Mouse (Mus musculus) CH12.LX (cell line): ENCODE results near the gene Pop7. TPM values are rescaled to one million over a fixed set of nuclear protein-coding genes. Genes with fewer than 3 reads are reported as not detected.

Source experiments
- DNase-seq: peaks from one replicate; pipeline ENCODE4 v3.0.0-alpha.2; 2013; ENCODE audit errors: extremely low read depth
- H3K27ac ChIP-seq: 2 replicates; pipeline ENCODE4 v1.5.1; 2012; ENCODE audit warnings: low read depth, mild to moderate bottlenecking, control low read depth, moderate library complexity; ENCODE audit not compliant: insufficient read depth
- H3K27me3 ChIP-seq: replicated peaks from 2 replicates; pipeline ENCODE3; 2012; ENCODE audit warnings: inconsistent platforms
- H3K36me3 ChIP-seq, 2 experiments: replicated peaks in 1 of 2; 2 replicates each; pipeline versions ENCODE3 to v1.6.1; 2012; ENCODE audit warnings: inconsistent platforms in 1 of 2, low read length in 1 of 2, mild to moderate bottlenecking in 1 of 2, mixed read lengths in 1 of 2, moderate library complexity in 1 of 2; ENCODE audit not compliant: control insufficient read depth in 1 of 2, insufficient read depth in 1 of 2
- H3K4me1 ChIP-seq, 2 experiments: 2 replicates each; pipeline ENCODE4 v1.6.1; 2012; ENCODE audit warnings: inconsistent platforms in 1 of 2, moderate library complexity in 1 of 2; ENCODE audit not compliant: insufficient read depth in 2 of 2, control insufficient read depth in 1 of 2
- H3K4me2 ChIP-seq: 2 replicates; pipeline ENCODE4 v1.6.1; 2012; ENCODE audit warnings: low read depth, mild to moderate bottlenecking, control low read depth; ENCODE audit not compliant: poor library complexity, insufficient read depth, severe bottlenecking
- H3K4me3 ChIP-seq, 3 experiments: fragments of 150-350 bp in 1 of 3; sonication (generic) in 1 of 3; replicated peaks in 1 of 3; 2 replicates each; pipeline versions ENCODE3 to v1.5.1; 2011 to 2012; ENCODE audit warnings: low read depth in 2 of 3, low read length in 2 of 3, mild to moderate bottlenecking in 2 of 3, moderate library complexity in 2 of 3, control low read depth in 1 of 3, improper control_type of control experiment in 1 of 3, inconsistent platforms in 1 of 3, mixed read lengths in 1 of 3; ENCODE audit not compliant: poor library complexity in 1 of 3
- H3K79me2 ChIP-seq: replicated peaks from 2 replicates; pipeline ENCODE4 v1.6.1; 2012; ENCODE audit warnings: mild to moderate bottlenecking, moderate library complexity; ENCODE audit not compliant: control insufficient read depth, poor library complexity, insufficient read depth, severe bottlenecking; ENCODE audit errors: extremely low read depth
- H3K9ac ChIP-seq: 2 replicates; pipeline ENCODE4 v1.6.1; 2012; ENCODE audit warnings: low read depth, mild to moderate bottlenecking, control low read depth, moderate library complexity; ENCODE audit not compliant: insufficient read depth
- H3K9me3 ChIP-seq: replicated peaks from 2 replicates; pipeline ENCODE3; 2012; ENCODE audit warnings: low read length, inconsistent platforms, mixed read lengths
- BHLHE40 ChIP-seq: IDR thresholded peaks from 2 replicates; pipeline ENCODE4 v1.6.1; 2011; ENCODE audit warnings: mild to moderate bottlenecking, low read depth, low read length, improper control_type of control experiment
- CHD1 ChIP-seq: IDR thresholded peaks from 2 replicates; pipeline ENCODE4 v1.6.1; 2012; ENCODE audit warnings: low read depth, low read length, improper control_type of control experiment, inconsistent platforms
- CHD2 ChIP-seq: IDR thresholded peaks from 2 replicates; pipeline ENCODE4 v1.6.1; 2011; ENCODE audit warnings: low read length, improper control_type of control experiment
- CTCF ChIP-seq, 2 experiments: IDR thresholded peaks in 1 of 2; conservative IDR thresholded peaks in 1 of 2; 2 replicates each; pipeline ENCODE4 v1.5.1; 2011 to 2012; ENCODE audit warnings: low read depth in 2 of 2, low read length in 2 of 2, improper control_type of control experiment in 1 of 2, inconsistent platforms in 1 of 2, mild to moderate bottlenecking in 1 of 2, moderate library complexity in 1 of 2
- E2F4 ChIP-seq: IDR thresholded peaks from 2 replicates; pipeline ENCODE4 v1.6.1; 2011; ENCODE audit warnings: low read depth, low read length, improper control_type of control experiment; ENCODE audit not compliant: insufficient replicate concordance
- ELF1 ChIP-seq: IDR thresholded peaks from 2 replicates; pipeline ENCODE4 v1.6.1; 2014; ENCODE audit warnings: low read depth, mild to moderate bottlenecking, inconsistent platforms, low read length, improper control_type of control experiment
- EP300 ChIP-seq: IDR thresholded peaks from 2 replicates; pipeline ENCODE4 v1.6.1; 2011; ENCODE audit warnings: low read length, improper control_type of control experiment
- GABPA ChIP-seq: IDR thresholded peaks from 2 replicates; pipeline ENCODE4 v1.6.1; 2012; ENCODE audit warnings: low read depth, low read length, improper control_type of control experiment, inconsistent platforms; ENCODE audit not compliant: insufficient replicate concordance
- IRF4 ChIP-seq: IDR thresholded peaks from 2 replicates; pipeline ENCODE4 v1.6.1; 2014; ENCODE audit warnings: low read depth, mild to moderate bottlenecking, inconsistent platforms, low read length, improper control_type of control experiment
- JUN ChIP-seq: IDR thresholded peaks from 2 replicates; pipeline ENCODE4 v1.6.1; 2011; ENCODE audit warnings: low read depth, mild to moderate bottlenecking, low read length, improper control_type of control experiment, moderate library complexity; ENCODE audit not compliant: insufficient read depth
- JUND ChIP-seq: conservative IDR thresholded peaks from 2 replicates; pipeline ENCODE4 v1.6.1; 2011; ENCODE audit warnings: low read depth, low read length, improper control_type of control experiment
- KAT2A ChIP-seq: IDR thresholded peaks from 2 replicates; pipeline ENCODE4 v1.6.1; 2012; ENCODE audit warnings: low read length, improper control_type of control experiment, inconsistent platforms; ENCODE audit not compliant: insufficient replicate concordance
- MAFK ChIP-seq: IDR thresholded peaks from 2 replicates; pipeline ENCODE4 v1.6.1; 2011; ENCODE audit warnings: low read length, improper control_type of control experiment; ENCODE audit not compliant: insufficient replicate concordance
- MEF2A ChIP-seq: IDR thresholded peaks from 2 replicates; pipeline ENCODE4 v1.6.1; 2014; ENCODE audit warnings: low read depth, mild to moderate bottlenecking, inconsistent platforms, low read length, improper control_type of control experiment, borderline replicate concordance
- MXI1 ChIP-seq: IDR thresholded peaks from 2 replicates; pipeline ENCODE4 v1.6.1; 2011; ENCODE audit warnings: mild to moderate bottlenecking, low read depth, low read length, improper control_type of control experiment
- NELFE ChIP-seq: IDR thresholded peaks from 2 replicates; pipeline ENCODE4 v1.6.1; 2011; ENCODE audit warnings: low read depth, low read length, improper control_type of control experiment
- POLR2AphosphoS2 ChIP-seq: IDR thresholded peaks from 2 replicates; pipeline ENCODE4 v1.6.1; 2011; ENCODE audit warnings: low read depth, low read length, improper control_type of control experiment
- RCOR1 ChIP-seq: conservative IDR thresholded peaks from 2 replicates; pipeline ENCODE4 v1.6.1; 2012; ENCODE audit warnings: low read depth, mild to moderate bottlenecking, inconsistent platforms, low read length, improper control_type of control experiment
- SMC3 ChIP-seq: IDR thresholded peaks from 2 replicates; pipeline ENCODE4 v1.6.1; 2011; ENCODE audit warnings: low read depth, low read length, improper control_type of control experiment
- TCF12 ChIP-seq: IDR thresholded peaks from 2 replicates; pipeline ENCODE4 v1.6.1; 2014; ENCODE audit warnings: low read depth, mild to moderate bottlenecking, inconsistent platforms, low read length, improper control_type of control experiment
- UBTF ChIP-seq: IDR thresholded peaks from 2 replicates; pipeline ENCODE4 v1.6.1; 2012; ENCODE audit warnings: low read depth, mild to moderate bottlenecking, inconsistent platforms, low read length, improper control_type of control experiment, moderate library complexity
- ZC3H11A ChIP-seq: IDR thresholded peaks from 2 replicates; pipeline ENCODE4 v1.6.1; 2012; ENCODE audit warnings: low read depth, mild to moderate bottlenecking, inconsistent platforms, low read length, improper control_type of control experiment
- ZKSCAN1 ChIP-seq: IDR thresholded peaks from 2 replicates; pipeline ENCODE4 v1.6.1; 2012; ENCODE audit warnings: low read depth, inconsistent platforms, low read length, improper control_type of control experiment, borderline replicate concordance
- ZMIZ1 ChIP-seq: IDR thresholded peaks from 2 replicates; pipeline ENCODE4 v1.6.1; 2012; ENCODE audit warnings: low read depth, mild to moderate bottlenecking, inconsistent platforms, low read length, improper control_type of control experiment
- dilution Hi-C: fragments of 300-500 bp; cut with MboI; formaldehyde crosslinking; loops from 2 replicates; pipeline ENCODE4 v1.14.3; 2020; ENCODE audit warnings: low sequenced_read_pairs; ENCODE audit not compliant: extremely low pct_unique_long_range_greater_than_20kb, extremely low pct_ligation_motif_present
- in situ Hi-C: fragments of 300-500 bp; cut with MboI; formaldehyde crosslinking; loops from 3 replicates; pipeline ENCODE4 v1.14.3; 2019; ENCODE audit warnings: low sequenced_read_pairs, low pct_ligation_motif_present, low pct_unique_long_range_greater_than_20kb, mixed read lengths
- polyA plus RNA-seq: library from polyadenylated mRNA; unstranded; fragments of >175 nt; gene quantifications from 2 replicates; pipeline ENCODE4 v1.2.1, GENCODE M21; 2012; ENCODE audit warnings: low read depth; ENCODE audit not compliant: insufficient read length
- total RNA-seq, 2 experiments: library from RNA; depleted of rRNA; stranded (reverse); fragments of 300-350 nt in 1 of 2; fragments of >200 nt in 1 of 2; gene quantifications; 2 replicates each; pipeline ENCODE4 v1.2.3; 2012 to 2014

Gene Pop7
- total and polyA plus RNA-seq, 3 experiments, result 35.0 to 44.2 (median 38.5) TPM

DNA sequence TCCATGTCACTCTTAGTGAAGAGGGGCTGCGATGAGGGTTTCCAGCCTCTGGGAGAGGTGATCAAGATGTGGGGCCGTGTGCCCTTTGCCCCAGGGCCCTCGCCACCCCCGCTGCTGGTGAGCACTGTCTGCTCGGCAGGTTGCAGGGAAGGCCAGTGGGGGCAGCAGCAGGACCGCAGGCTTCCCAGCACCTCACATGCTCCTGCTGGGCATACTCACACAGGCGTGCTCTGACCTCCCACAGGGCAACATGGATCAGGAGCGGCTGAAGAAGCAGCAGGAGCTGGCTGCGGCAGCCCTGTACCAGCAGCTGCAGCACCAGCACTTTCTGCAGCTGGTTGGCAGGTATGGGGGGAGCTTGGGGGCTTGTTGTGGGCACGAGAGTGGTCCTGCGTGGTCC is 20.4 kb upstream of the Pop7 start:
- peaks cover 85 to 98% of the 10 kb centered on the region in 2 experiments for H3K36me3 ChIP-seq
- no peaks in the 10 kb centered on the region for H3K79me2 ChIP-seq
- in situ Hi-C loops (loop anchor here (25.0 kb wide), 1 partner anchor 240 kb away; no protein-coding TSS in a partner anchor), dilution Hi-C loops (no loop called here)
- no peaks in the 10 kb centered on the region for H3K9me3 ChIP-seq
- DNase-seq, result no peak
- no peak overlapping the region for H3K4me2 ChIP-seq
- no peak overlapping the region for H3K9ac ChIP-seq
- no peak for TF ChIP-seq JUN
- TF ChIP-seq CHD1, result no peak
- no peak for TF ChIP-seq KAT2A
- TF ChIP-seq GABPA, result no peak
- no peak for TF ChIP-seq SMC3
- TF ChIP-seq NELFE, result no peak
- TF ChIP-seq TCF12, result no peak
- TF ChIP-seq RCOR1, result no peak
- TF ChIP-seq BHLHE40, result no peak
- TF ChIP-seq E2F4, result no peak
- no peak for TF ChIP-seq ZC3H11A
- no peak for TF ChIP-seq MEF2A
- TF ChIP-seq CTCF (conservative IDR thresholded peaks at IDR 0.05 in 1 of 2, IDR thresholded peaks at IDR 0.05 in 1 of 2; ENCODE audit: low read depth in 2 of 2, low read length in 2 of 2), result no peak
- TF ChIP-seq ELF1, result no peak
- H3K27me3 ChIP-seq, result no peaks in the 10 kb centered on the region
- H3K4me3 ChIP-seq, result no peak overlapping the region
- peaks cover 0 to 13% of the 10 kb centered on the region in 2 experiments; a peak in 2 of 4 replicates for H3K4me1 ChIP-seq
- H3K27ac ChIP-seq, result no peak overlapping the region

- in situ Hi-C loops (loop anchor here (25.0 kb wide), 1 partner anchor 240 kb away; no protein-coding TSS in a partner anchor), dilution Hi-C loops (no loop called here)
- H3K9me3 ChIP-seq, result no peaks in the 10 kb centered on the region
- H3K27ac ChIP-seq, result no peak overlapping the region
- peaks cover 81 to 98% of the 10 kb centered on the region in 2 experiments for H3K36me3 ChIP-seq
- no peak for DNase-seq
- H3K4me3 ChIP-seq, result no peak overlapping the region
- no peak for TF ChIP-seq EP300
- TF ChIP-seq UBTF, result no peak
- TF ChIP-seq IRF4, result no peak
- TF ChIP-seq ELF1, result no peak
- TF ChIP-seq MXI1, result no peak
- TF ChIP-seq CHD2, result no peak
- no peak for TF ChIP-seq E2F4
- TF ChIP-seq POLR2AphosphoS2, result no peak
- TF ChIP-seq ZKSCAN1, result no peak
- TF ChIP-seq JUND, result no peak
- TF ChIP-seq JUN, result no peak
- no peak for TF ChIP-seq ZMIZ1
- no peak for TF ChIP-seq KAT2A
- no peak for TF ChIP-seq RCOR1
- no peak for TF ChIP-seq SMC3
- no peak for TF ChIP-seq MAFK
- TF ChIP-seq MEF2A, result no peak
- TF ChIP-seq NELFE, result no peak
- H3K4me1 ChIP-seq, result peaks cover 0 to 13% of the 10 kb centered on the region in 2 experiments; a peak in 2 of 4 replicates
- H3K9ac ChIP-seq, result no peak overlapping the region
- H3K4me2 ChIP-seq, result no peak overlapping the region
- H3K27me3 ChIP-seq, result no peaks in the 10 kb centered on the region
- H3K79me2 ChIP-seq, result no peaks in the 10 kb centered on the region
Observed at GRCm38 (mm10) chr5:137521861-137522260, 19.5 kb upstream of the Pop7 start.
